Mouse (Mus musculus) ES-E14 (cell line): ENCODE measurements at regions not wholly inside any gene's neighbourhood (a gene's known extent, or its start where the extent isn't known, plus 50 kb on each side); places are given as distances from the start of the nearest gene placed in this dataset.

Experiments
- CHD2 ChIP-seq: IDR thresholded peaks from 2 replicates; pipeline ENCODE4 v1.6.1; 2014; ENCODE audit warnings: mild to moderate bottlenecking, low read depth, low read length, inconsistent platforms
- MAFK ChIP-seq: IDR thresholded peaks from 2 replicates; pipeline ENCODE4 v1.6.1; 2014; ENCODE audit warnings: mild to moderate bottlenecking, low read depth, low read length, inconsistent platforms; ENCODE audit not compliant: insufficient read depth
- ZC3H11A ChIP-seq: IDR thresholded peaks from 2 replicates; pipeline ENCODE4 v1.6.1; 2012; ENCODE audit warnings: low read depth, mild to moderate bottlenecking, inconsistent platforms, low read length, borderline replicate concordance
- ZNF384 ChIP-seq: IDR thresholded peaks from 2 replicates; pipeline ENCODE4 v1.6.1; 2012; ENCODE audit warnings: low read depth, low read length, inconsistent platforms

- no peak for TF ChIP-seq ZC3H11A
- no peak for TF ChIP-seq MAFK
- TF ChIP-seq CHD2: no peak
- no peak for TF ChIP-seq ZNF384
These were observed 384.0 kb downstream of the Ajap1 start for GRCm38 (mm10) chr4:153098591-153098990.
